21 mouse cellular contexts compared by ENCODE assay signal in the genomic region with DNA sequence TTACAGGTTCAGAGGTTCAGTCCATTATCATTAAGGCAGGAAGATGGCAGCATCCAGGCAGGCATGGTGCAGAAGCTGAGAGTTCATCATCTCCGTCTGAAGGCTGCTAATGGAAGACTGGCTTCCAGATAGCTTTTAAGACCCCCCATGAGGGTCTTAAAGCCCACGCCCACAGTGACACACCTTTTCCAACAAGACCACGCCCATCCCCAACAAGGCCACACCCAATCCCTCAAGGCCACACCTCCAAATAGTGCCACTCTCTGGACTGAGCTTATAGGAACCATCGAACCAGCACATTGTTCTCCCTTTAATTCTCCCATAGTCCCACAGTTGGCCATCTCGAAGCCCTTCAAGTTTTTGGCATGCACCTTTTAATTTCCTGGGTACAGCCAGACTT. TPM values are rescaled to one million over a fixed set of nuclear protein-coding genes. Genes with fewer than 3 reads are reported as not detected.
A peak's percentile ranks its signal among the peaks of the same experiment; 100 is the strongest.
DNase-seq lines count a peak whose midpoint lies in the region; ATAC-seq and TF ChIP-seq lines count a peak whose summit lies in the region.
"Had no signal": no experiment of that assay in that cellular context is flagged by ENCODE, and none has a peak within 500 bp of the region (broad histone marks: within the 10 kb centered on the region; RNA-seq: fewer than 3 reads in every experiment).

No protein-coding gene starts in this region.

- H3K27ac ChIP-seq in ES-Bruce4 (ENCODE audit: insufficient read depth, low read length): no peak overlapping the region
- H3K27ac ChIP-seq: embryonic facial prominence, embryonic 10.5 days; embryonic facial prominence, embryonic 12.5 days; forebrain, embryonic 13.5 days; forebrain, embryonic 15.5 days had no signal

- TF ChIP-seq POLR2A in ES-Bruce4 (IDR thresholded peaks at IDR 0.05; ENCODE audit: insufficient read depth, low read length): no peak

- H3K27me3 ChIP-seq in ES-Bruce4 (ENCODE audit: control insufficient read depth, insufficient read depth, low read length, poor library complexity, severe bottlenecking): no peaks in the 10 kb centered on the region
- H3K27me3 ChIP-seq: embryonic facial prominence, embryonic 12.5 days; forebrain, embryonic 13.5 days; forebrain, embryonic 15.5 days; Patski had no signal

- 0 out of 2 replicates have a peak, but pooled peaks have one; percentile 9 for TF ChIP-seq EP300 in ES-Bruce4 (IDR thresholded peaks at IDR 0.05; ENCODE audit: insufficient read depth, low read depth, low read length)

- no peaks in the 10 kb centered on the region for H3K9me3 ChIP-seq in ES-Bruce4 (replicated peaks; ENCODE audit: control insufficient read depth, insufficient read depth, low read length, poor library complexity, severe bottlenecking)
- H3K9me3 ChIP-seq: embryonic facial prominence, embryonic 10.5 days; embryonic facial prominence, embryonic 12.5 days; forebrain, embryonic 13.5 days; forebrain, embryonic 15.5 days; G1E had no signal

- no peak overlapping the region for H3K9ac ChIP-seq in ES-Bruce4 (ENCODE audit: low read depth, poor library complexity, severe bottlenecking)
- H3K9ac ChIP-seq: embryonic facial prominence, embryonic 12.5 days; forebrain, embryonic 13.5 days; forebrain, embryonic 15.5 days; forebrain, postnatal 0 days had no signal

- no peak for TF ChIP-seq CTCF in ES-Bruce4 (IDR thresholded peaks at IDR 0.05; ENCODE audit: low read depth, low read length)

- H3K4me1 ChIP-seq in ES-Bruce4 (ENCODE audit: control insufficient read depth, insufficient read depth, low read length): peaks cover 1% of the 10 kb centered on the region

- no peak for ATAC-seq in megakaryocyte progenitor cell, adult 5-6 weeks (replicated peaks; ENCODE audit: poor library complexity)
- ATAC-seq: activated CD4-positive, CD25-positive, alpha-beta regulatory T cell, adult 4 months; forebrain, embryonic 13.5 days; forebrain, embryonic 15.5 days; forebrain, postnatal 0 days; Patski had no signal

- H3K4me3 ChIP-seq in ES-Bruce4 (ENCODE audit: low read depth, low read length): peak overlapping the region; percentile 11; the same call in 1 of the 2 replicates
- H3K4me3 ChIP-seq: embryonic facial prominence, embryonic 10.5 days; embryonic facial prominence, embryonic 12.5 days; forebrain, embryonic 13.5 days; forebrain, embryonic 15.5 days had no signal

- no peaks in the 10 kb centered on the region for H3K36me3 ChIP-seq in ES-Bruce4 (ENCODE audit: control insufficient read depth, insufficient read depth, low read length, poor library complexity, severe bottlenecking)
- H3K36me3 ChIP-seq: embryonic facial prominence, embryonic 10.5 days; embryonic facial prominence, embryonic 12.5 days; forebrain, embryonic 15.5 days; G1E had no signal

- DNase-seq in R1 (ENCODE audit: low read depth, low spot score): peak; percentile 80
- DNase-seq in thymus, postnatal 10 days (ENCODE audit: low spot score in 2 of 2): no peak
- no peak for DNase-seq in cerebellum, adult 9-10 months
- DNase-seq: adrenal gland, adult 8-10 months; adrenal gland, postnatal 14 days; adrenal gland, postnatal 36 days; cerebellum, adult 11-12 months; cerebellum, adult 2 months; cerebellum, adult 9-11 months; cerebellum, postnatal 14 days; cerebellum, postnatal 36 days; forebrain, postnatal 0 days had no signal

RNA-seq across cellular contexts. Expression of gene Micu1, which starts 2.8 kb away (rescaled TPM):
- 22.9 and 26.2 TPM in 2 replicates for polyA plus RNA-seq in ES-Bruce4 (2011; ENCODE audit: insufficient read depth, insufficient read length, low read depth, missing spikeins)
- total RNA-seq in megakaryocyte progenitor cell, adult 5-6 weeks (2015): 42.0 and 51.5 TPM in 2 replicates
- total RNA-seq in megakaryocyte progenitor cell, adult 5-6 weeks (2017): 60.3 and 60.7 TPM in 2 replicates
